Mouse (Mus musculus): ENCODE measurements at regions not wholly inside any gene's neighbourhood (a gene's known extent, or its start where the extent isn't known, plus 50 kb on each side); places are given as distances from the start of the nearest gene placed in this dataset.
A peak's percentile ranks its signal among the peaks of the same experiment; 100 is the strongest.

DNA sequence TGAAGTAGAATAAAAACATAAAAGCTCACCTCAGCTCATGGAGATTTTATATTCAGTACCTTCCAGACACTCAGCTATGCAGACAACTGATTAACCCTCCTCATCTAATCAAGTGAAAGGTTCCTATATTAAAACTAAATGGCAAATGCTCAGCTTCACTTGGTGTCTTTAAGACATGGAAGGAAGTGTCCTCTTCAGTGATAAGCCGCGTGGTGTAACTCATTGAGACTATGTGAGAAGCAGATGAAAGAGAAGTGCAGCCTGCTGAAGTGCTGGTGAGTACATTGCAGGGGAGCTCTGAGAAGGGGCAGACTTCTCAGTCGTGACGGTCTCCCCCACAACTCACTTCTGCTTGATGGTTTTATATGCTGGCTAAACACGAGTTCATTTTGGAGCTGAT is 86.6 kb upstream of the Lgalsl start:
- H3K27ac ChIP-seq (ENCODE audit: insufficient read depth, low read depth, low read length), result no peak overlapping the region
- WGBS, result 71% methylated on average over 5 of the region's 5 CpGs
- TF ChIP-seq POLR2A (IDR thresholded peaks at IDR 0.05; ENCODE audit: low read depth, low read length) (no peak), CTCF (conservative IDR thresholded peaks at IDR 0.05; ENCODE audit: insufficient read depth, insufficient read length, low read depth, low read length) (no peak)
- H3K27me3 ChIP-seq (replicated peaks; ENCODE audit: control insufficient read depth, insufficient read depth, low read length), result no peaks in the 10 kb centered on the region; the same call in 1 of the 2 replicates
- no peaks in the 10 kb centered on the region for H3K36me3 ChIP-seq (ENCODE audit: control insufficient read depth, insufficient read depth, low read length)
- no peaks in the 10 kb centered on the region for H3K4me1 ChIP-seq (ENCODE audit: control insufficient read depth, insufficient read depth, low read length)
- DNase-seq, result no peak
- H3K4me3 ChIP-seq (ENCODE audit: insufficient read depth, low read depth, low read length), result no peak overlapping the region

DNA sequence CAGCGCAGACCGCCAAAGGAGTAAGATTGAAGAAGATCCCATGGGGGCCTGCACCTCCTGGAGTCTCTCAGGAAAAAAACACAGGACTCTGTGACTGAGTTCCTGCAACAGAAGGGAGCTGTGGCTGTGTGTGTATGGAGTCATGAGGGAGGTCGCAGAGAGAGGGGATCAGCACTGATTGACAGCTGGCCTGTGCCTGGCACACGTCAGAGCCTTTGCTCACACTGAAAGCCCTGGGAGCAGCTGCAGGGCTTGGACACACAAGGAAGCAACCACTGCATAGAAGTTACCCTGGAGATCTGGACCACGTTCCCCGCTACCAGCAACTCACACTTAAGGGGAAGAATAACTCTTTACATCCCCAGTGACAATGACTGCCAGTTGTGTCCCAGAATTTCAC is 92.3 kb upstream of the Lgalsl start:
- Histone ChIP-seq H3K36me3 (ENCODE audit: control insufficient read depth, insufficient read depth, low read length) (no peaks in the 10 kb centered on the region), H3K27me3 (replicated peaks; ENCODE audit: control insufficient read depth, insufficient read depth, low read length) (no peaks in the 10 kb centered on the region; the same call in 1 of the 2 replicates), H3K27ac (ENCODE audit: insufficient read depth, low read depth, low read length) (no peak overlapping the region), H3K4me3 (ENCODE audit: insufficient read depth, low read depth, low read length) (no peak overlapping the region), H3K4me1 (ENCODE audit: control insufficient read depth, insufficient read depth, low read length) (no peaks in the 10 kb centered on the region)
- TF ChIP-seq POLR2A (IDR thresholded peaks at IDR 0.05; ENCODE audit: low read depth, low read length) (no peak), CTCF (conservative IDR thresholded peaks at IDR 0.05; ENCODE audit: insufficient read depth, insufficient read length, low read depth, low read length) (no peak)
- DNase-seq, result no peak
- 87% methylated on average over 6 of the region's 6 CpGs for WGBS

DNA sequence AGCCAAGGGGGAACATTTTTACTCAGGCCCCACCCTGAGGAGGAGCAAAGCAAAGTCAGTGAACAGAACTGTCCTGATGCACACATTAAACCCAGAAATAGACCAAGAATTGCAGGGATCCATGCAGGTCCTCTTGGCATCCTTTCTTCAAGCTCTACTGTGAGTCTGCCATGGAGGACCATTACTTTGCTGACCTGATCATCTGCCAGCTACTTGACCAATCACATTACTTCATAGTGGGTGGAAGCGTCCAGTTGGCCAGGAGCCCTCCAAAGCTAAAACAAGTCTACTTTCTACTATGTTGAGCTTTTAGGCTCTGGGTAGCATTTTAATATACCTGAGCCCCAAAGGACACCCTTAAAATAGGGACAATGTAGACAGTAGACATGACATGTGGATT is 98.6 kb upstream of the Lgalsl start:
- TF ChIP-seq CTCF (conservative IDR thresholded peaks at IDR 0.05; ENCODE audit: insufficient read depth, insufficient read length, low read depth, low read length), result no peak
- no peak for TF ChIP-seq POLR2A (IDR thresholded peaks at IDR 0.05; ENCODE audit: low read depth, low read length)
- no peaks in the 10 kb centered on the region for H3K36me3 ChIP-seq (ENCODE audit: control insufficient read depth, insufficient read depth, low read length)
- 98% methylated on average over 1 of the region's 1 CpGs for WGBS

DNA sequence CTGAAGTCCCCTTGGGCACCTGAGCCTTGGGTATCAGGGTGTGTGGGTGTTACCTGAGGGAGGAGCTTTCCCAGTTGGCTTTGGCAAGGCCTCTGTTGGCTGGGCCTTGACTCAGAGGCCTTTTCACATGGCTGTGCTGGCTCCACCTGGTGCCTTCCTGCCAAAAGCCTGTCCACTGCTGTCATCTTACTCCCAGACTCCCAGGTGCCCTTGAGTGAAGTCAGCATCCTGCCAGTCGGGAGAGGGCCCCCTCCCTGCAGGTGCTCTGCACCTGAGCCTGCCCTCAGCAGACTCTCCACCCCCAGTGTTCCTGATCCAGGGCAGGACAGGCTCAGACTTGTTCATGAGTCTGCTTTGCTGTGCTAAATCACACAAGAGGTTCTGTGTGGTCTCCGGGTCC is 99.2 kb upstream of the Lgalsl start:
- 57% methylated on average over 2 of the region's 2 CpGs for WGBS
- Histone ChIP-seq H3K27me3 (replicated peaks; ENCODE audit: control insufficient read depth, insufficient read depth, low read length) (no peaks in the 10 kb centered on the region), H3K27ac (ENCODE audit: insufficient read depth, low read depth, low read length) (no peak overlapping the region), H3K36me3 (ENCODE audit: control insufficient read depth, insufficient read depth, low read length) (no peaks in the 10 kb centered on the region), H3K4me1 (ENCODE audit: control insufficient read depth, insufficient read depth, low read length) (peaks cover 9% of the 10 kb centered on the region), H3K4me3 (ENCODE audit: insufficient read depth, low read depth, low read length) (no peak overlapping the region)
- TF ChIP-seq POLR2A (IDR thresholded peaks at IDR 0.05; ENCODE audit: low read depth, low read length) (no peak), CTCF (conservative IDR thresholded peaks at IDR 0.05; ENCODE audit: insufficient read depth, insufficient read length, low read depth, low read length) (no peak)
- no peak for DNase-seq

More for the DNA sequence above, 98.6 kb upstream of the Lgalsl start:
- DNase-seq, result no peak
- Histone ChIP-seq H3K4me1 (ENCODE audit: control insufficient read depth, insufficient read depth, low read length) (peaks cover 6% of the 10 kb centered on the region), H3K4me3 (ENCODE audit: insufficient read depth, low read depth, low read length) (no peak overlapping the region), H3K27ac (ENCODE audit: insufficient read depth, low read depth, low read length) (no peak overlapping the region), H3K27me3 (replicated peaks; ENCODE audit: control insufficient read depth, insufficient read depth, low read length) (no peaks in the 10 kb centered on the region)

DNA sequence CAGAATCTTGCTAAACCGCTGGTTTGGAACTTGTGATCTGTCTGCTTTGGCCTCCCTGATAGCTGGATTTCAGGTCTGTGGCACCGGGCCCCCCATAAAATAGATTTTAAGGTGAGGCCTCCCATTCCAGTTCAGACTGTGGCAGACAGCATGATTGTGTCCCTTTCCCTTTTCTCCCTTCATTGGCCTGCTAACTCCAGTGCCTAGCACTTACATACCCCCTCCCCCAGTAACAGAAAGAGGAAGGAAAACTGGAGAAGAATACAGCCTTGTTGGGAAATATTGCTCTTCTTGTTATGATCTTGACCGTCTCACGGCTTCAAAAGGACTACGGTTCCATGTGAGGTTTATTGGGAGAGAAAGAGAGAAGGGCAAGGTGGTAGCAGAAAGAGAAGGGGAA is 99.7 kb upstream of the Lgalsl start:
- WGBS, result 88% methylated on average over 5 of the region's 5 CpGs
- Histone ChIP-seq H3K4me1 (ENCODE audit: control insufficient read depth, insufficient read depth, low read length) (peaks cover 9% of the 10 kb centered on the region), H3K27me3 (replicated peaks; ENCODE audit: control insufficient read depth, insufficient read depth, low read length) (no peaks in the 10 kb centered on the region), H3K36me3 (ENCODE audit: control insufficient read depth, insufficient read depth, low read length) (no peaks in the 10 kb centered on the region), H3K4me3 (ENCODE audit: insufficient read depth, low read depth, low read length) (no peak overlapping the region), H3K27ac (ENCODE audit: insufficient read depth, low read depth, low read length) (no peak overlapping the region)
- no peak for DNase-seq
- TF ChIP-seq POLR2A (IDR thresholded peaks at IDR 0.05; ENCODE audit: low read depth, low read length) (no peak), CTCF (conservative IDR thresholded peaks at IDR 0.05; ENCODE audit: insufficient read depth, insufficient read length, low read depth, low read length) (no peak)

DNA sequence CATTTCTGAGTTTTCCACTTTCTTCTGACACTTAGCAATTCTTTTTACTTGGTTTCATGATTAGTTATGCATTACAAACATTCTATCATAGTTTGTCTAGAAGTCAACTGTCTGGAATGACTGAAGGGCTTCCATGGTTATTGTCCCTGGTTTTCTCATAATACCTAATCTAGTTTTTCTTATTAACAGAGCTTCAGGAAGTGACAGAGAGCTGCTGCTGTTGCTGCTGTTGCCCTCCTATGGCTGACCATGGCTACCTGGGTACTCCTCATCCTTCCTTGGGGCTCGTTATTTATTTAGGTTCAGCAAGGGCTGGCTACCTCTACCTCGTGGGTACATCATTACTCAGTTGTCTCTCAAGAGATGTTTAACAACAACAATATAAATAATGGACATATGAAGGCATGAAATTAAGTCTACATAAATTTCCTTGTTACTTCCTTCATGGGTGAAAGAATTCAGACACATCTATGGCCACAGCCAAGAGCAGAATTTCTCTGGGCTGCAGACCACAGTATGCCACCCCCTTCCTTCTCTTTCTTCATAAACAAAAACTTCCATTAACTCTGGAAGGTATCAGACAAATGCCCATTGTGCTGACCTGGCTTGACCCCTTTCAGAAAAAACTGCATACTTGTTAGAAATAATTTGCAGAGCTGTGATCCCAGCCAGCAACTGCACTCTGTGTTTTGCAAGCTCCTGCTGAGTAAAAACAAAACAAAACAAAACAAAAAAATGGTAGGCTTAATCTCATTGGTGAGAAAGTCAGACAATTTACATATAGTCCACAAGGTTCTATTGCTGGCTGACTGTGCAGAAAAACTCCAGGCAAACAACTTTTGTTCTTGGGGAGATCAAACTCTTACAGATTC is 103.6 kb upstream of the Lgalsl start:
- Histone ChIP-seq H3K4me1 (ENCODE audit: control insufficient read depth, insufficient read depth, low read length) (peaks cover 9% of the 10 kb centered on the region), H3K27me3 (replicated peaks; ENCODE audit: control insufficient read depth, insufficient read depth, low read length) (no peaks in the 10 kb centered on the region), H3K36me3 (ENCODE audit: control insufficient read depth, insufficient read depth, low read length) (no peaks in the 10 kb centered on the region), H3K4me3 (ENCODE audit: insufficient read depth, low read depth, low read length) (no peak overlapping the region), H3K27ac (ENCODE audit: insufficient read depth, low read depth, low read length) (peak overlapping the region; percentile 82)
- WGBS, result 17% methylated on average over 2 of the region's 2 CpGs
- TF ChIP-seq POLR2A (IDR thresholded peaks at IDR 0.05; ENCODE audit: low read depth, low read length) (no peak), CTCF (conservative IDR thresholded peaks at IDR 0.05; ENCODE audit: insufficient read depth, insufficient read length, low read depth, low read length) (no peak)
- peak; percentile 84 for DNase-seq

DNA sequence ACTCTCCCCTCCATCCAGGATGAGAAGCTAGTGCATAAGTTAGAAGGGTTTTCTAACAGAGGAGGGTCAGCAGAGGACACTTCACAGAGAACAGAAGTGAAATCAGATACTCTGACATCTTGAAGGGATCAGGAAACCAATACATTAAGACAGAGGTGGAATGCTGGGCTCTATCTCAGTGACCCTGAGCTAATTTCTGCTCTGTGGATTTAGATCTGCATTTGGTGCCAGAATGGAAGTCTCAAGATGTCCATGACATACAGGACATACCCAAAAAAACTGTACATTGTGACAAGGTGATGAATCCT is 104.2 kb upstream of the Lgalsl start:
- TF ChIP-seq POLR2A (IDR thresholded peaks at IDR 0.05; ENCODE audit: low read depth, low read length) (no peak), CTCF (conservative IDR thresholded peaks at IDR 0.05; ENCODE audit: insufficient read depth, insufficient read length, low read depth, low read length) (no peak)
- no peak overlapping the region for H3K4me3 ChIP-seq (ENCODE audit: insufficient read depth, low read depth, low read length)
- H3K27ac ChIP-seq (ENCODE audit: insufficient read depth, low read depth, low read length), result peak overlapping the region; percentile 82
- peaks cover 9% of the 10 kb centered on the region for H3K4me1 ChIP-seq (ENCODE audit: control insufficient read depth, insufficient read depth, low read length)
- H3K27me3 ChIP-seq (replicated peaks; ENCODE audit: control insufficient read depth, insufficient read depth, low read length), result no peaks in the 10 kb centered on the region
- DNase-seq, result no peak
- H3K36me3 ChIP-seq (ENCODE audit: control insufficient read depth, insufficient read depth, low read length), result no peaks in the 10 kb centered on the region

Measured in kidney, adult 2 months (tissue).